Mouse (Mus musculus): ENCODE results near the gene Hgd. TPM values are rescaled to one million over a fixed set of nuclear protein-coding genes. Genes with fewer than 3 reads are reported as not detected.

Hgd gene
- polyA plus RNA-seq, 1 experiment: 0.02 TPM

GRCm38 (mm10) chr16:37663643-37664459, 83.9 kb downstream of the Hgd start:
- no peak overlapping the region for H3ac ChIP-seq (ENCODE audit: control insufficient read depth, insufficient read length)
- no peaks in the 10 kb centered on the region for H3K79me2 ChIP-seq (ENCODE audit: control insufficient read depth, insufficient read depth)
- H3K27me3 ChIP-seq (ENCODE audit: control insufficient read depth, insufficient read depth, insufficient read length): no peaks in the 10 kb centered on the region
- H3K36me3 ChIP-seq (ENCODE audit: control insufficient read depth, insufficient read depth): no peaks in the 10 kb centered on the region
- no peak overlapping the region for H3K4me2 ChIP-seq (ENCODE audit: low read depth)
- H3K4me3 ChIP-seq: no peak overlapping the region
- TF ChIP-seq E2F4 (IDR thresholded peaks at IDR 0.05; ENCODE audit: insufficient read depth) (no peak), MAX (IDR thresholded peaks at IDR 0.05; ENCODE audit: low read depth) (no peak), TCF12 (IDR thresholded peaks at IDR 0.05; ENCODE audit: insufficient read depth, poor library complexity, severe bottlenecking) (no peak), POLR2A (IDR thresholded peaks at IDR 0.05; ENCODE audit: insufficient read length, low read depth) (no peak), TCF3 (IDR thresholded peaks at IDR 0.05; ENCODE audit: insufficient read length, low read depth) (no peak), MYOD1 (IDR thresholded peaks at IDR 0.05; ENCODE audit: control insufficient read depth in 1 of 3, insufficient read length in 2 of 3, low read depth in 2 of 3) (no peak), CEBPB (IDR thresholded peaks at IDR 0.05; ENCODE audit: insufficient read depth, poor library complexity, severe bottlenecking) (no peak), SRF (IDR thresholded peaks at IDR 0.05; ENCODE audit: control insufficient read depth, insufficient read length, low read depth) (no peak), POLR2AphosphoS2 (IDR thresholded peaks at IDR 0.05; ENCODE audit: insufficient read length, low read depth) (no peak), MYOG (IDR thresholded peaks at IDR 0.05; ENCODE audit: control insufficient read depth in 1 of 3, insufficient read depth in 1 of 3, insufficient read length in 2 of 3, low read depth in 2 of 3) (no peak), REST (IDR thresholded peaks at IDR 0.05; ENCODE audit: insufficient read depth, insufficient read length) (no peak), USF1 (IDR thresholded peaks at IDR 0.05; ENCODE audit: low read depth) (no peak)

GRCm38 (mm10) chr16:37665394-37665935, 85.5 kb downstream of the Hgd start:
- Histone ChIP-seq H3K4me3 (no peak overlapping the region), H3K27me3 (ENCODE audit: control insufficient read depth, insufficient read depth, insufficient read length) (no peaks in the 10 kb centered on the region), H3K36me3 (ENCODE audit: control insufficient read depth, insufficient read depth) (no peaks in the 10 kb centered on the region), H3K4me2 (ENCODE audit: low read depth) (no peak overlapping the region), H3K79me2 (ENCODE audit: control insufficient read depth, insufficient read depth) (no peaks in the 10 kb centered on the region), H3ac (ENCODE audit: control insufficient read depth, insufficient read length) (no peak overlapping the region)
- TF ChIP-seq TCF12 (IDR thresholded peaks at IDR 0.05; ENCODE audit: insufficient read depth, poor library complexity, severe bottlenecking) (no peak), POLR2A (IDR thresholded peaks at IDR 0.05; ENCODE audit: insufficient read length, low read depth) (no peak), MYOD1 (IDR thresholded peaks at IDR 0.05; ENCODE audit: control insufficient read depth in 1 of 3, insufficient read length in 2 of 3, low read depth in 2 of 3) (no peak), REST (IDR thresholded peaks at IDR 0.05; ENCODE audit: insufficient read depth, insufficient read length) (no peak), MYOG (IDR thresholded peaks at IDR 0.05; ENCODE audit: control insufficient read depth in 1 of 3, insufficient read depth in 1 of 3, insufficient read length in 2 of 3, low read depth in 2 of 3) (no peak), MAX (IDR thresholded peaks at IDR 0.05; ENCODE audit: low read depth) (no peak), CEBPB (IDR thresholded peaks at IDR 0.05; ENCODE audit: insufficient read depth, poor library complexity, severe bottlenecking) (no peak), E2F4 (IDR thresholded peaks at IDR 0.05; ENCODE audit: insufficient read depth) (no peak), POLR2AphosphoS2 (IDR thresholded peaks at IDR 0.05; ENCODE audit: insufficient read length, low read depth) (no peak)

- H3K79me2 ChIP-seq (ENCODE audit: control insufficient read depth, insufficient read depth): no peaks in the 10 kb centered on the region
- no peaks in the 10 kb centered on the region for H3K36me3 ChIP-seq (ENCODE audit: control insufficient read depth, insufficient read depth)
- H3K4me3 ChIP-seq: no peak overlapping the region
- H3ac ChIP-seq (ENCODE audit: control insufficient read depth, insufficient read length): no peak overlapping the region
- no peak overlapping the region for H3K4me2 ChIP-seq (ENCODE audit: low read depth)
- no peaks in the 10 kb centered on the region for H3K27me3 ChIP-seq (ENCODE audit: control insufficient read depth, insufficient read depth, insufficient read length)
- TF ChIP-seq E2F4 (IDR thresholded peaks at IDR 0.05; ENCODE audit: insufficient read depth) (no peak), CEBPB (IDR thresholded peaks at IDR 0.05; ENCODE audit: insufficient read depth, poor library complexity, severe bottlenecking) (no peak), USF1 (IDR thresholded peaks at IDR 0.05; ENCODE audit: low read depth) (no peak), REST (IDR thresholded peaks at IDR 0.05; ENCODE audit: insufficient read depth, insufficient read length) (no peak), TCF3 (IDR thresholded peaks at IDR 0.05; ENCODE audit: insufficient read length, low read depth) (no peak), MYOD1 (IDR thresholded peaks at IDR 0.05; ENCODE audit: control insufficient read depth in 1 of 3, insufficient read length in 2 of 3, low read depth in 2 of 3) (no peak), MYOG (IDR thresholded peaks at IDR 0.05; ENCODE audit: control insufficient read depth in 1 of 3, insufficient read depth in 1 of 3, insufficient read length in 2 of 3, low read depth in 2 of 3) (no peak), SRF (IDR thresholded peaks at IDR 0.05; ENCODE audit: control insufficient read depth, insufficient read length, low read depth) (no peak), POLR2A (IDR thresholded peaks at IDR 0.05; ENCODE audit: insufficient read length, low read depth) (no peak), POLR2AphosphoS2 (IDR thresholded peaks at IDR 0.05; ENCODE audit: insufficient read length, low read depth) (no peak), MAX (IDR thresholded peaks at IDR 0.05; ENCODE audit: low read depth) (no peak), TCF12 (IDR thresholded peaks at IDR 0.05; ENCODE audit: insufficient read depth, poor library complexity, severe bottlenecking) (no peak)
Observed at GRCm38 (mm10) chr16:37670666-37671283, 90.8 kb downstream of the Hgd start.

DNA sequence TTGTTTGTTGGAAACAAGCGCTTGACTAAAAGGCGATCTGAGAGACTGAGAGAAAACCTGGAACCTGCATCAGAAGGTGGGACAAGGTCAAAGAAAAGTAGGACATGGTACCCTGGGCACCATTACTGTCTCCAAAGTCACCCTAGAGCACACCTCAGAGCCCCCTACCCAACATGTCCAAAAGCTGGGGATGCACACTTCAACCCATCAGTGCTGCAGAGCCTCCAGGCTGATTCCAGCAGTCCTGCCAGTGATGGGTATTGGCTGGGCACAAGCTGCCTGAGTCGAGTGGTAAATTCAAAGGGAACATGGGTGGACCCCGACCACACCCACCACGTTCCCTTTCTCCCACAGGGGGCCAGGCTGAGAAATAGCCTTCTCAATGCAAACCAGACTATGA, 95.4 kb downstream of the Hgd start:
- TF ChIP-seq USF1 (IDR thresholded peaks at IDR 0.05; ENCODE audit: low read depth) (no peak), E2F4 (IDR thresholded peaks at IDR 0.05; ENCODE audit: insufficient read depth) (no peak), POLR2A (IDR thresholded peaks at IDR 0.05; ENCODE audit: insufficient read length, low read depth) (no peak), MAX (IDR thresholded peaks at IDR 0.05; ENCODE audit: low read depth) (no peak)
- Histone ChIP-seq H3K27me3 (ENCODE audit: control insufficient read depth, insufficient read depth, insufficient read length) (no peaks in the 10 kb centered on the region), H3ac (ENCODE audit: control insufficient read depth, insufficient read length) (no peak overlapping the region), H3K36me3 (ENCODE audit: control insufficient read depth, insufficient read depth) (no peaks in the 10 kb centered on the region), H3K4me3 (peak overlapping the region; percentile 3), H3K79me2 (ENCODE audit: control insufficient read depth, insufficient read depth) (no peaks in the 10 kb centered on the region), H3K4me2 (ENCODE audit: low read depth) (peak overlapping the region; percentile 59)

Data from myocyte (in vitro differentiated cells).